Mouse (Mus musculus) spleen, adult 2 months (tissue): ENCODE data around the gene Pigh.

ENCODE experiments used
- CTCF ChIP-seq: fragments of 200-500 bp; IDR thresholded peaks from 2 replicates; pipeline ENCODE4 v1.5.1; 2011; ENCODE audit warnings: mild to moderate bottlenecking, inconsistent platforms; ENCODE audit not compliant: insufficient read depth, insufficient read length, insufficient replicate concordance; ENCODE audit errors: extremely low read depth
- POLR2A ChIP-seq: fragments of 200-500 bp; IDR thresholded peaks from 2 replicates; pipeline ENCODE4 v1.6.1; 2011; ENCODE audit warnings: low read depth, low read length, inconsistent platforms

DNA sequence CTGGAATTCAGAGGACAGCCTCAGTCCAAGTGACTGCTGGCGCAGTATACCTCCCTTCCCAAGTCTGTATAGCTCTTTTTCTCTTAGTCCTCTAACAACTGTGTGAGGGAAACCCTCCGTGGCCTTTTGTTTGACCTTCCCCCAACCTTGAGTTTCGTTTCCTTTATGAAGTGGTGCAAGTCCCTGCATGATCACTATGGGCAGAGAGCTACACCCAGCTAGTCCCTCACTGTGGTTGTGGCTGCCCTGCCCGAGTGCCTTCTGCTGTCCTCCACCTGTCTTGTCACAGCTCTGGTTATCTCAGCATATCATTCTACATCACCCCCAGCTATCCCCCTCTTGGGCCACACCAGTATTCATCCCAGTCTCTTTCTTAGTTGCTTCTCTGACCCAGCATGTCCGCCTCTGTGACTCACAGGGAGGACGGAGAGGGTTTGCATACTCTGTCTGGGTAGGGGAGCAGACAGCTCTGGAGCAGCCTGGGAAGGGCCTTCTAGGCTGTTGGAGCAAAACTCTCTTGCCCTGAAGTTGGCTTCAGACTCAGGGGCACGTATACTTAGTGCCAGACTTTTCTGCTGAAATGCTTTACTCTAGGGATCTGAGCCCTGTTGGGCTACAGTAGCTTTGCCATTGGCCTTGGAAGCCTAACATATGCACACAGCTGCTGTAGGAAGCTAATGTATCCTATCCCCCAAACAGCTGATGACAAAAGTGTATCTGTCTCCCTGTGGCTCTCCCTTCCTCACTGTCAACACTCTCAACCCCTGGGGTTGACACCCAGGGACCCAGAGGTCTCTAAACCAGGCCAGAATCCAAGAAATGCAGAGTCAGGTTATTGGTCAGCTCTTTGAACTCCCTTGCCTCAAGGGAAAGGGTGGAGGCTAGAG is 28.4 kb downstream of the Pigh start:
- TF ChIP-seq POLR2A (no peak), CTCF (no peak)
